Mouse (Mus musculus): ENCODE measurements around the gene Muc4. TPM values are rescaled to one million over a fixed set of nuclear protein-coding genes. Genes with fewer than 3 reads are reported as not detected.

The Muc4 gene
- 0.31 and 0.79 TPM in 2 replicates for polyA plus RNA-seq (2016; fragmentation: Nextera tagmentation; extraction: Ambion mirVana)

DNA sequence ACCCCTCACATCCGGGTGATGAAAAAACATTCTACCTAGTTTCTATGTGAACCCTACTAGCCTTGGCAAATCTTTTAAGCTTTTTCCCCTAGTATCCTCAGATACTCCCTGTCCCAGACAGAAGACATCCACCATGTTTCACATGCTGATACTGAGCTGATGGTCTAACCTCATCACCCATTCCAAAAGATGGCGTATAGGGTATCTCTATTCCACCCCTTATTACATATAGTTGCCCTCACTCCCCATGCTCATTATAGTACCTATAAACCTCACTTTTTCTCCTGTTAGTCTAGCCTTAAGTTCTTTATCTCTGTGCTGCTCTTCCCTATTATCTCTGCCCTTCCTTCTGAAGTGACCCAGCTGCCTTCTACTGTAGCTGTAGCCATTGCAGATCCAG is at the start of gene Muc4:
Gene Muc4, plus strand, starts transcription at position 301 of the 400 bp plus-strand sequence.
- no peak for DNase-seq (ENCODE audit: low spot score)
- 80% methylated on average over 2 of the region's 2 CpGs for WGBS
- H3K9me3 ChIP-seq: peaks cover 5% of the 10 kb centered on the region; the same call in 1 of the 2 replicates
- no peak within 1 kb of the TSS for H3K4me3 ChIP-seq
- no peaks in the 10 kb centered on the region for H3K36me3 ChIP-seq
- no peak within 1 kb of the TSS for H3K27ac ChIP-seq
- peaks cover 5% of the 10 kb centered on the region; the same call in 1 of the 2 replicates for H3K4me1 ChIP-seq
- H3K27me3 ChIP-seq (ENCODE audit: insufficient read depth, poor library complexity, severe bottlenecking): 0 out of 2 replicates have a peak, but pooled peaks cover 10% of the 10 kb centered on the region

DNA sequence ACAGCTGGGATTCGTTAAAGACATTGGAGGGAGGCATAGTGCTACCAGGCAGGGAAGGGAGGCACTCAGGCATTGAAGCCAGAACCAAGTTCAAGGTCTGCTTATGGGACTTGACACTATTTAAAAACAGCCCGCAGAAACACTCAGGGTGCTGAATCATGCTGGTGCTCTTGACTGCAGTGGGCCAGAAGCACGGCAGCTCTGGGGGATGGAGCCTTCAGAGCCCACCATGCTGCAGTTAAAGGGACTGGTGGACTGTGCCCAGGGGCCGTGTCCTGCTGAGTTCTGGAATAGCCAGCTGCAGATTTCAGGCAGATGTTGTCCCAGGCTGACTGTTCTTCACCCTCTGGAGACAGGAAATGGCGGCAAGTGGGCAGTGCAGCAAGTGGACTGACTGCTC is 49.7 kb upstream of the Muc4 start:
- H3K27me3 ChIP-seq (ENCODE audit: insufficient read depth, poor library complexity, severe bottlenecking): peaks cover 2% of the 10 kb centered on the region; the same call in 1 of the 2 replicates
- no peak for DNase-seq (ENCODE audit: low spot score)
- H3K36me3 ChIP-seq: peaks cover 12% of the 10 kb centered on the region
- 57% methylated on average over 5 of the region's 5 CpGs for WGBS
- H3K4me3 ChIP-seq: no peak overlapping the region
- no peaks in the 10 kb centered on the region for H3K9me3 ChIP-seq
- H3K4me1 ChIP-seq: peaks cover 15% of the 10 kb centered on the region; the same call in 1 of the 2 replicates
- H3K27ac ChIP-seq: no peak overlapping the region

DNA sequence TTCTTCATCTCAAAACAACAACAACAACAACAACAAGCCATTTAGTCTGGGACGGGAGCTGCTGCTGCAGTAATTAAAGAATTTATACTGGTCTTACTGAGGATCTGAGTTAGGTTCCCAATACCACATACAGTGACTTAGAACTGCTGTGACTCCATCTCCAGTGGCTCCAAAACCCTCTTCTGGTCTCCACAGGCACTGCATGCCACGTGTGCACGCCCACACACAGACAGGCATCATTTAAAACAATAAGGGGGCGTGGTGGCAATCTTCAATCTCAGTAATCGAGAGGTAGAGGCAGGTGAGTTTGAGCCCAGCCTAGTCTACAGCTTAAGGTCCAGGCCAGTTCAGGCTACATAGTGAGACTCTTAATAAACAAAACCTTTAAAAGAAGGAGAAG is 48.5 kb upstream of the Muc4 start:
- Histone ChIP-seq H3K4me1 (peaks cover 13% of the 10 kb centered on the region; the same call in 1 of the 2 replicates), H3K9me3 (no peaks in the 10 kb centered on the region), H3K27me3 (ENCODE audit: insufficient read depth, poor library complexity, severe bottlenecking) (no peaks in the 10 kb centered on the region), H3K4me3 (no peak overlapping the region), H3K36me3 (peaks cover 8% of the 10 kb centered on the region), H3K27ac (no peak overlapping the region)
- no peak for DNase-seq (ENCODE audit: low spot score)
- WGBS: 81% methylated on average over 5 of the region's 5 CpGs

DNA sequence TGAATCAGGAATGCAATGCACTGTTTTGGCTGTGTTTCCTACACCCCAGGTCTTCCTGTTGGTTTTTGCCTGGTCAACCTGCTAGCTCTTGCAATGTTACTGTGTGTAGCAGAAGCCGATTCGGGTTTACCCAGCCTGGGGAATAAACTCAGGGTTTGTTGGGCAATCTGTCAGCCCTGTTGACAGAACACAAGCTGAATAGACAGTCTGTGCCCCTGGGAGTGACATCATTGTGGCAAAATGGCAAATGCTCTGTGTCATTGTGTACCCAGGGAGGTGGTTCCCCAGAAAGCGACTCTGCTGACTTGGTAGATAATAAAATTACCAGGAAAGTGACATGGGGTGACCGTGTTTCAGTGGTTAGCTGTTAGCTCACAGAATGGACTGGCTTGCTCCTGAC is 46.9 kb upstream of the Muc4 start:
- no peak for DNase-seq (ENCODE audit: low spot score)
- H3K9me3 ChIP-seq: no peaks in the 10 kb centered on the region
- no peak overlapping the region for H3K4me3 ChIP-seq
- no peak overlapping the region for H3K27ac ChIP-seq
- H3K27me3 ChIP-seq (ENCODE audit: insufficient read depth, poor library complexity, severe bottlenecking): no peaks in the 10 kb centered on the region
- WGBS: 64% methylated on average over 4 of the region's 4 CpGs
- H3K36me3 ChIP-seq: no peaks in the 10 kb centered on the region
- H3K4me1 ChIP-seq: 0 out of 2 replicates have a peak, but pooled peaks cover 6% of the 10 kb centered on the region

DNA sequence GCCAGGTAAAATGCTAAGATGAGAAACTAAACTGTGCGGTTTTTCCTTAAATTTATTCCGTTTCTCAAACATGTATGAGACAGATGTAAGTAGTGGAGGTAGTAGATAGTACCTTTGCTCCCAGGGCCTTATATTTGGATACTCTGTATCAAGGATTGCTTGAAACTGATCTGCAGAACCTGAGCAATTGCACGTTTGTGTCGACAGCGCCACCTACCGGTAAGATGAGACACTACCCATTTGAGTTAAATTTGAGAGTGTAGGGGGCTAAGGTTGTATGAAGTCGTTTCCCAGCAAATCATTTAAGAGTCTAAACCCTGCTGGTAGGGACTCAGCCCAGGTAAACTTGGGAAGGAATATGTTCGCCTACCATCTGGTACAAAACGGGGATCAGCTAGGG is 46.2 kb upstream of the Muc4 start:
- H3K4me1 ChIP-seq: 0 out of 2 replicates have a peak, but pooled peaks cover 6% of the 10 kb centered on the region
- H3K9me3 ChIP-seq: no peaks in the 10 kb centered on the region
- WGBS: 4% methylated on average over 9 of the region's 9 CpGs
- no peaks in the 10 kb centered on the region for H3K36me3 ChIP-seq
- DNase-seq (ENCODE audit: low spot score): no peak
- H3K4me3 ChIP-seq: no peak overlapping the region
- no peaks in the 10 kb centered on the region for H3K27me3 ChIP-seq (ENCODE audit: insufficient read depth, poor library complexity, severe bottlenecking)
- no peak overlapping the region for H3K27ac ChIP-seq

DNA sequence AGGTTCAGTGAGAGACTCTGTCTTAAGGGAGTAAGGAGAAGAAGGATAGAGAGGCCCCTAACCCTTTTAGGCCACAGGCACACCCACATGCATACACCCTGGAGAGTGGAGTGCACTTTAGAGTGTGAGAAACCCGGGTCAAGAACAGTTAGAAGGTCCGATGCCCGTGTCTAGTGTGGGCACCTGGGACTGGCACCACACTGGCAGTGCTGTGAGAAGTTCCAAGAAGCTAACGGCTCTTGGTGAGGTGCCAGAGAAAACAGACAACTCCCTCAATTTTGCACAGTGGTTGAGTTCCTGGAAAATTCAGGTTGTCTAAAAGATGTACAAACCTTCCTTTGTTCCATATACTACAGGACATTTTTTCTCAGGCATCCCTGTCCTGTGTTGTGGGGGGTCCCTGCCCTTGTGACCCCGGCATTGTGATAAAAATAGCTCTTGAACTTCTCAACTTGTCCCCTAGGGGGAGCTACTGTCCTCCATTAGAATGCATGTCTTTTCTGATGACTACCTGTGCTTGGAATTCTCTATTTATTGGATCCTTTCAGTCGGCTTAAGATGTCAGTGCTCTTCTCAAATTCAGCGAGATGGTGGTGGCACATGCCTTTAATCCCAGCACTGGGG is 38.7 kb upstream of the Muc4 start:
- Histone ChIP-seq H3K36me3 (no peaks in the 10 kb centered on the region), H3K4me1 (peaks cover 17% of the 10 kb centered on the region), H3K4me3 (no peak overlapping the region), H3K27ac (no peak overlapping the region), H3K27me3 (ENCODE audit: insufficient read depth, poor library complexity, severe bottlenecking) (no peaks in the 10 kb centered on the region), H3K9me3 (no peaks in the 10 kb centered on the region)
- 32% methylated on average over 7 of the region's 7 CpGs for WGBS
- DNase-seq (ENCODE audit: low spot score): no peak

DNA sequence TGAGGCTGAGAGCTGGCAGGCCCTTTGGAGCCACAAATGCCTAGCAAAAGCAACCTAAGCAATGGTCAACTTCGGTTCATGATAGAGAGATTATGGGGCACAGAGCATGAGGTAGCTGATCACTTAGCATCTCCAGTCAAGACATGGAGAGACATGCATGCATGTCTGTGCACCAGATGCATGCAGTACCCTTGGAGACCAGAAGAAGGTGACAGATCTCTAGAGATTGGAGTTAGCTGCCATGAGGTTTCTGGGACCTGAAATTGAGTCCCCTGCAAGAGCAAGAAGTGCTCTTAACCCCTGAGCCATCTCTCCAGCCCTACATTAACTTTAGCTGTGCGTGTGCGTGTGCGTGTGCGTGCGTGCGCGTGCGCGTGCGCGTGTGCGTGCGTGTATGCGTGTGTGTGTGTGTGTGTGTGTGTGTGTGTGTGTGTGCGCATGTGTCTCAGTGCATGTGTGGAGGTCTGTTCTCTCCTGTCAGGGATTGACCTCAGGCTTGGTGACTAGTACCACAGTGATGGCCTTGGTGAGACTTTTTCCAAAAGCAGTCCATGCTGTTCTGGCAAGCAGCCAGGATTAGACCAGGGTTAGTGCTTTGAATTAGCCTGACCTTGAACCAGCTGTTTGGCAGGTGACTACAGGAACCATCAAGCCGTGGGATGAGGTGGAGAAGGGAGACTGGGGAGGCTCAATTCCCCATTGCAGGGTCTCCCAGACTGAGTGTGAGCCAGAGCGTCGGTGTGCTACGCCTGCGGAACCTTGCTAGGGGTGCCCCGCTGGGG is 37.8 kb upstream of the Muc4 start:
- no peak for DNase-seq (ENCODE audit: low spot score)
- no peak overlapping the region for H3K4me3 ChIP-seq
- no peaks in the 10 kb centered on the region for H3K27me3 ChIP-seq (ENCODE audit: insufficient read depth, poor library complexity, severe bottlenecking)
- H3K27ac ChIP-seq: 0 out of 2 replicates have a peak overlapping the region, but pooled peaks have one; percentile 56
- 85% methylated on average over 22 of the region's 22 CpGs for WGBS
- peaks cover 17% of the 10 kb centered on the region for H3K4me1 ChIP-seq
- H3K9me3 ChIP-seq: no peaks in the 10 kb centered on the region
- no peaks in the 10 kb centered on the region for H3K36me3 ChIP-seq

DNA sequence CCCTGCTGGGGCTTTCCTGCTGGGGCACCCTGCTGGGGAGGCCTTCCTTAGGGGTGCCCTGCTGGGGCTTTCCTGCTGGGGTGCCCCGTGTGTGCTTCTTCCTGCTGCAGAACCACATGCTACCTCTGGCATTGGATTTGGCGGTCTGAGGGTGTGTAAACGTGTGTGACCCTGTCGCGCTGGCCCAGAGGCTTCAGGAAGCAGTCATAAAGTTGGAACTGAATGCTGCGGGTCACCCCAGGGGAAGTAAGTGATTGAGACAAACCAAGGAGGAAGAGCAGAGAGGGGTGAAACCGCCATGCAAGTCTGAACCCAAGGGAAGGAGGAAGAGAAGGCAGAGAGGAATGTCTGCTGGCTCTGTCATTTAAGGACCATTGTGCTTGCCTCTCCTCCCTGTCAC is 37.1 kb upstream of the Muc4 start:
- 39% methylated on average over 7 of the region's 7 CpGs for WGBS
- Histone ChIP-seq H3K4me3 (no peak overlapping the region), H3K9me3 (no peaks in the 10 kb centered on the region), H3K27me3 (ENCODE audit: insufficient read depth, poor library complexity, severe bottlenecking) (no peaks in the 10 kb centered on the region), H3K36me3 (no peaks in the 10 kb centered on the region), H3K27ac (0 out of 2 replicates have a peak overlapping the region, but pooled peaks have one; percentile 56), H3K4me1 (peaks cover 17% of the 10 kb centered on the region)
- DNase-seq (ENCODE audit: low spot score): no peak

DNA sequence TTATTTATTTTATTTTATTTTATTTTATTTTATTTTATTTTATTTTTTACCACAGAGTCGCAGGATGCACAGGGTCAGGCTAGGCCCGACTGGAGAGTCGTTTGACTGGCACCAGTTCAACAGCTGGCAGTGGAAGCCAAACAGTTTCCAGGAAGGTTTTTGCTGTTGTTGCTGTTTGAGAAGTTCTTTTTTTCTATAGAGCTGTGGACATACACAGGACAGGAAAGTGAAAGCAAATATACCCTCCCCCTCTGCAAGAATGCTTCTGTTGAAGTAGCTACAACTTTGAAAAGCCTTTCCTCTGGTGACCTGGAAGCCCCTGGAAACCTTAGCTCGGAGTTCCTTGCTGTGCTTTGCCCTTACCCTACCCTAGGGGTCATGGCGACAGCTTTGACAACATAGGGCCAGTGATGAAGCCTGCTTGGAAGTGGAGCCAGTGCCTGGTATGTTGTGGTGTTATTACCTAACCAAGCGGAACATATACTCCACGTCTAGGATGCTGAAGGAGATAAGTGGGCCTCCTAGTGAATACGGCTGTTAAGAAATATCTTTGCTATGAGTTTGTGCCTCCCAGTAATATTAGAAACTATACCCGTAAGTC is 32.3 kb upstream of the Muc4 start:
- Histone ChIP-seq H3K4me3 (no peak overlapping the region), H3K4me1 (peaks cover 21% of the 10 kb centered on the region), H3K27ac (no peak overlapping the region), H3K9me3 (no peaks in the 10 kb centered on the region), H3K27me3 (ENCODE audit: insufficient read depth, poor library complexity, severe bottlenecking) (peaks cover 4% of the 10 kb centered on the region; the same call in 1 of the 2 replicates), H3K36me3 (no peaks in the 10 kb centered on the region)
- no peak for DNase-seq (ENCODE audit: low spot score)
- 73% methylated on average over 9 of the region's 9 CpGs for WGBS

DNA sequence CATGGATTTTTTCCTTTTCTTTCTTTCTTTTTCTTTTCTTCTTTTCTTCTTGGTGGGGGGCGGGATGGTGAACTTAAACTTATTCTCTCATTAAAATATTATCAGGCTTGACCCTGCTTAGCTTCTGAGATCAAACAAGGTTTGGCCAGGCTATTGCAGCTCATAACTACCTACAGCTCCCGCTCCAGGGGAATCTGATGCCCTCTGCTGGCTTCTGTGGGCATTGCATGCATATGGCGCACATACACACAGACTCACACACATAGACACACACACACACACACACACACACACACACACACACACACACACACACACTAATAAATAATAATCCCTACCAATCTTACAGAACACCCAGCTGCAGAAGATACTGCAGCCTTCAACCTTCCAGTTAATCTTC is 30.1 kb upstream of the Muc4 start:
- Histone ChIP-seq H3K27ac (no peak overlapping the region), H3K4me3 (no peak overlapping the region), H3K27me3 (ENCODE audit: insufficient read depth, poor library complexity, severe bottlenecking) (peaks cover 4% of the 10 kb centered on the region; the same call in 1 of the 2 replicates), H3K36me3 (no peaks in the 10 kb centered on the region), H3K9me3 (no peaks in the 10 kb centered on the region), H3K4me1 (peaks cover 25% of the 10 kb centered on the region)
- peak; percentile 58 for DNase-seq (ENCODE audit: low spot score)
- WGBS: 94% methylated on average over 3 of the region's 3 CpGs

DNA sequence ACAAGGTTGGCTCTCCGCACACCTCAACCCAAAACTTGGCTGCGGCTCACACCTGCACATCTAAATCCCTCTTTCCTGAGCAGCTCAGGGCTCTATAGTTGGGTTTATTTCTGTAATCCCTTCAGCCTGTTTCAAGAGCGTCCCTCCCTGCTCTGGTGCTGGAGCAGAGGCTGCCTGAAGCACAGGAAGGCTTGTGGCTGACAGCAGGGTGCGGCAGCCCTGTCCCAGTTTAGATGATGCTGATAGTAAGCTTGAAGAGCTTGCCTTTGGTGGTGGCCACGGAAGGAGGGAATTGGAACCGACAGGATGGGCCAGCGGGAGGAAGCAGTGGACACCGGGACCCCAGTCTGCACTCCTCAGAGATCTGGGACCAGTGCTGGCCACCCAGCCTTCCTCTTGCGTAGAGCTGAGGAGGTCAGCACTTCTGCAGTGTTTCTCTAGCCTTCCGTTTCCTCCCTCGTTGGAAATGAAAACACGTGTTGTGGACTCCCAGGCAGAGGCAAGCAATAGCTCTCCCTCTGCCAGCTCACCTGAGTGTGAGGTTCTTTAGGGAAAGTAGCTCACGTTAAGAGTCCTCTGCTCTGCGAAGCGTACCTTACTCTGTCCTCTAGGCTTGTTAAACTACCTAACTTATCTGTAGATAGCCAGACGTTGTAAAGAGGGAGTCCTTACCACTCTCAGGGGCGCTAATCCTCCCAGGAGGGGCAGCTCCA is 28.4 kb upstream of the Muc4 start:
- peaks cover 4% of the 10 kb centered on the region; the same call in 1 of the 2 replicates for H3K27me3 ChIP-seq (ENCODE audit: insufficient read depth, poor library complexity, severe bottlenecking)
- WGBS: 39% methylated on average over 17 of the region's 17 CpGs
- no peaks in the 10 kb centered on the region for H3K9me3 ChIP-seq
- H3K4me1 ChIP-seq: peaks cover 37% of the 10 kb centered on the region
- no peak overlapping the region for H3K27ac ChIP-seq
- peak; percentile 66 for DNase-seq (ENCODE audit: low spot score)
- H3K4me3 ChIP-seq: no peak overlapping the region
- no peaks in the 10 kb centered on the region for H3K36me3 ChIP-seq

DNA sequence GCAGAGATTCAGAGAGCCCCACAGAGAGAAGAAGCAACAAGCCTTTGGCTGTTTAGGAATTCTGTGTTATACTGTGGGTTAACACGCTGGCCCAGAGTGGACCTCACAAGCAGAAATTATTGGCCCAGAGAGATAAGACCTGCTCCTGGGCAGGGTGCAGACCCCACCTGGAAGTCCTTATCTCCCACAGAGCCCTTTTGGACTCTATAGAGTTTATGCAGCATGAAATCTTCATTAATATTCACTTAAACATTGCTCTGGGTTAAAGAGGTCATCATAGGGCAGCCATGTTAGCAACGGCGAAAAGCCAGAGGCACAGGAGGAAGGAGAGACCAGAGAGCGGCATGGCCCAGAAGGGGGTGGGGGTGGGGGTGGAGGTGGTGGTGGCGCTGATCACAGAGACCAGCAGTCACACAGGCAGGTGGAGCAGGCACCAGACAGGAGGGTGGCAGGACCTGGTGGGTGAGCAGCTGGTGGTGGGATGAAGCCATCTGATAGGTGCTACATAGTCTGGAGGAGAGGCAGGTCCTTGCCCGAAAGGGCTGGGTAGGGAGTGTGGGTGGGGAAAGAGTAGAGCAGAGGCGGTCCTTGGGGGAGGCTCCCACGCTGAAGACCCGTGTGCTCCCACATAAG is 27.7 kb upstream of the Muc4 start:
- peak; percentile 73 for DNase-seq (ENCODE audit: low spot score)

More for the DNA sequence above, 27.7 kb upstream of the Muc4 start:
- Histone ChIP-seq H3K27me3 (ENCODE audit: insufficient read depth, poor library complexity, severe bottlenecking) (peaks cover 4% of the 10 kb centered on the region; the same call in 1 of the 2 replicates), H3K4me1 (peaks cover 37% of the 10 kb centered on the region), H3K36me3 (no peaks in the 10 kb centered on the region), H3K4me3 (no peak overlapping the region), H3K9me3 (no peaks in the 10 kb centered on the region), H3K27ac (0 out of 2 replicates have a peak overlapping the region, but pooled peaks have one; percentile 13)
- WGBS: 54% methylated on average over 9 of the region's 9 CpGs
